Mouse (Mus musculus) C3H10T1/2 (cell line): ENCODE data around the gene Tctex1d1. TPM values are rescaled to one million over a fixed set of nuclear protein-coding genes. Genes with fewer than 3 reads are reported as not detected.

Experiments
- polyA plus RNA-seq, 2 experiments: library from polyadenylated mRNA; unstranded; fragments of >200 nt; fragmentation: generic; extraction: Trizol; gene quantifications; one replicate each; pipeline ENCODE4 v1.2.1; 2012; ENCODE audit warnings: missing spikeins in 2 of 2

Tctex1d1 gene
- polyA plus RNA-seq: not detected

GRCm38 (mm10) chr4:102978440-102978839 is at the start of gene Tctex1d1:
Gene Tctex1d1 (plus strand): TSS chr4:102978606.

GRCm38 (mm10) chr4:103026621-103027020 is 48.2 kb downstream of the Tctex1d1 start, which contains the start of gene Insl5:
Gene Insl5 (minus strand): TSS chr4:103026842.

Other genes with a start within 250 kb of the Tctex1d1 start
- gene Sgip1, start 237.3 kb upstream of the Tctex1d1 start, polyA plus RNA-seq: under 1 TPM; 0.42 to 0.47 TPM
- gene Insl5, start 48.2 kb downstream of the Tctex1d1 start, polyA plus RNA-seq: under 1 TPM in 1 of 2 experiments, not detected in 1; 0.30 TPM
- gene Mier1, start 135.8 kb downstream of the Tctex1d1 start, polyA plus RNA-seq: 1 to 10 TPM; 1.6 to 7.5 TPM
- 1 to 10 TPM in 1 of 2 experiments, under 1 TPM in 1; 0.15 to 1.1 TPM for gene Wdr78, start 135.9 kb downstream of the Tctex1d1 start, polyA plus RNA-seq
- 1 to 10 TPM; 1.2 to 3.0 TPM for gene Slc35d1, start 236.6 kb downstream of the Tctex1d1 start, polyA plus RNA-seq